Mouse (Mus musculus) lung, postnatal 4 days (tissue): ENCODE results near the gene Mogs.

Experiments used
- DNase-seq, 2 experiments: peaks; one replicate each; pipeline ENCODE4 v3.0.0; 2021

Mogs gene

DNA sequence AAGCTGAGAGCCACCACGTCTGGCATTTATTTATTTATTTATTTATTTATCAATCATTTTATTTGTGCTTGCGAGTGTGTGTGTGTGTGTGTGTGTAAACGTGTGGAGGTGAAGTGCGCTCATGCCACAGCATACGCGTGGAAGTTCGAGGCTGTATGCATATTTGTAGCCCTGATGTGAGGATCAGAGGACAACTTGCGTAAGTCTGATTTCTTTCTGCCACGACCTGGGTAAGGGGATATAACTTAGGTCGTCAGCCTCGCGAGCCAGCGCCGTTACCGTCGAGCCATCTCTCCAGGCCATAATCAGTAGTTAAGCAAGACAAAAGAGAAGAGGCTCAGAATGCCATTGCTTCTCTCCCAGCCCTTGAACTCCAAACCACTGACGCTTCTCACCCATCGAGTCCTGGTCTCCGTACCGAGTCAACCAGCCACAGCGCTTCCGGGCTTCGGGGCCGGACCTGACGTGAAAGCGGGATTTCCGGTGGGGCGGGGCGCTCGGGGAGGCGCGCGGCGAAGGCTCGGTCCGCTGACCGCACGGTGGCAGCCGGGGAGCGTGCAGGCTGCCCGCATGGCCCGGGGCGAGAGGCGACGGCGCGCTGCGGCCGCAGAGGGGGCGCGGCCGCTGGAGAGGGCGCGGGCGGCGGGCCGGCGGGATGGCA is at the start of gene Mogs:
Mogs (plus strand) TSS at position 486 of the 661 bp plus-strand sequence.
- peak; percentile 96 to 97 for DNase-seq

DNA sequence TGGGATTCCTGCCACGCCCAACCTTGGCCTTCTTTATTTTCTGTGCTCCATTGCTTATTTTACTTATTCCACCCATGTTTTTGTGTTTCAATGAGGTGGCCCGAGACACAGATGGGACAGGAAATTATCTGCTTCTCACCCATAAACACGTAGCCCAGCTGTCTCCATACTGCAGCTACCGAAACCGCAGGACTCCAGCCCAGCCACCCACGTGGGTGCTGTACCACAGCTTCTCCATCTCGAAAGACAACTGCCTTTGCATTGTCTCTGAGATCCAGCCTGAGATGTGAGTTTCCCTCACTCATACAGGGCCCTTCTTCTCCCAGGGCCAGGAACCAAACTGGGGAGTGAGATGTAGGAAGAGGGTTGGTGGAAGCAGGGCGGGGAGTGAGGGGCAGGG is 49.3 kb upstream of the Mogs start:
- DNase-seq = no peak

DNA sequence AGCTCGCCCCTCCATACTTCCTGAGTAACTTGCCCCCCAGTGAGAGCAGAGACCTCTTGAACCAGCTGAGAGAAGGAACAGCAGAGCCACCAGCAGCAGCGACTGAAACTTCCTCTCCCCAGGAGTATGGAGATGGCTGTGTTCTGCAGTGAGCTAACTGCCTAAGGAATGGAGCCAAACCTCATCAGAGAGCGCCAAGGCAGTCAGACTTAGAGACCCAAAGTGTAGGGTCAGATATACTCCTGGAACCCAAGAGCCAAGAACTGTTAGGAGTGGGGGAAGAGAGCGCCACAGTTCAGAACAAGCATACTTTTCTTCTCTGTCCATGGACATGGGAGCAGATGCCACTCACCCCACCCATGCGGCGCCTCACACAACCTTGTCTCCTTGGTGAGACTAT is 48.9 kb upstream of the Mogs start:
- no peak for DNase-seq

DNA sequence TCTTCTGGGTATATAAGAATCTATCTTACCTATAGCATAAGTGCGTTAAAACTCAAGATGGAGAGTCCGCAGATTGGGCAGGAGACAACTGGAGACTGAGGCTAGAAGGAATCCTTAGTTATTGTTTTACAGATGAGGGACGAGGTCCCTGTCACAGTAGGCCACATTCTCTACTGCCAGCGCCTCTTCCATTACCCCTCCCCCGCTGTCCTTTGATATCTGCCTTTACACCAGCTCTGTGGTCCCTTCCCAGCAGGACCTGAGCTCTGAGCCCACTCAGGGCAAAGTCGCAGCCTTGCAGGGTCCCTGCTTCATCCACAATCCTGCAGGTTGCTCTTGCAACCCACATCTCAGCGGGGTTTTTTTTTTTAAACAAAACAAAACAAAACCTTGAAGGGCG is 47.1 kb upstream of the Mogs start:
- DNase-seq = no peak

DNA sequence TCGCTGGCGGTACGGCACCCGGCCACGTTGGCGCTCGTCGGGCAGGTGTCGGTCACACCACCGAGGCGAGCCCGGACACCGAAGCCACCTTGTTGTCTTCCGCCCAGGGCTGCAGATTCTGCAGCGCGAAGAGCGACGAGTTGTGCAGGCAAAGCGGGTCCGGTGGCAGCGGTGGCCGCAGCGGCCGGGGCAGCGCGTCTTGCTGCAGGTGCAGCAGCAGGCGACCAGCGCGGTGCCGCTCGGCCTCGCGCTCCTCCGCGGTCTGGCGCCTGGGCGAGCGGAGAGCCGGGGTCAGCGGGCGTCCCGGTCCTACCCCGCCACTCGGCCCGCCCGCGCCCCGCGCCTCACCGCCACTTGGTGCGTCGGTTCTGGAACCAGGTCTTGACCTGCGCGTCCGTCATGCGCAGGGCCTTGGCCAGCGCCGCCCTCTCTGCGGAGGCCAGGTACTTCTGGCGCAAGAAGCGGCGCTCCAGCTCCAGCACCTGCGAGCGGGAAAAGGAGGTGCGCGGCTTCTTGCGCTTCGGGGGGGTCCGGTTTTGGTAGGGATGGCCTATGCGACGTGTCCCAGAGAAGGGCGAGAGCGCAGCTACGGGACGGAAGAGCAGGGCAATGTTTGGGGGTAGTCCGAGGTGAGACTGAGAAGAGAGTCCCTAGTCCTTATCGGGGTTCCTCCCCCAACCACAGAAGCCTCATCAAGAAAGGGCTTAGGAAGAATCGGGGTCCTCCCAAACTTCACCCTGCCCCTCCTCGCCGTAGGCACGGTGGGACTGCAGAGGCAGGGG is 46.4 kb upstream of the Mogs start:
- DNase-seq = peak in 1 of 2 experiments; percentile 17

DNA sequence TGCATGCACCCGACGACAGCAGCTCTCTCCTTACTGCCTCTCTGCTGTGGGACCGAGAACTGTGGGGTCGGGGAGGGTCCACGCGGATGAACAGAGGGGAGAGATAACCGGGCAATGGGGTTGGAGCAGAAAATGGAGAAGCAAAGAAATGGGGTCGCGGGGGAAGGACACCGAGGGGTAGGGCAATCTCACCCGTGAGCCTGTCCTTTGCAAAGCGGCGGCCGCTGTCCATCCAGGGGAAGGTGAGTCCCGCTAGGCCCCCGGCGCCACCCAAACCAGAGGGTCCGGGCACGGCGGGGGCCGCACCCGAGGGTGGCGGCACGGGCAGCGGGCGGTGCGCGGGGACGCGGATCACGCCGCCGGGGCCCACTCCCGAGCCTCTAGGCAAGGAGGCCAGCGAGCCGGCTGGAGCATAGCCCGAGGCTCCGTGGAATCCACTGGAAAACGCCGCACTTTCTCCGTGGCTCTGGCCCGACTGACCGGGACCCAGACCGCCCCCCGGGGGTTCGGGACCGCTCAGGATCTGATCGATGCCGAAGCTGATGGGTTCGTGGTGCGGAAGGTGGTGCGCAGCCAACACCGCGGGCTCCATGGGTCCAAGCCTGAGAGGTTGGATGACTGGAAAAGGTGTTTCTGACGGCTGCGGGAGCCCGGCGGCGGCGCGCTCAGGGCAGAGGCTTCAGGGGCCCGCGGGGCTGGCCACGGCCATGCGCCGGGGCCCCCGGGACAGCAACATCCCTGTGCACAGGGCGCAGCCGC is 45.6 kb upstream of the Mogs start:
- DNase-seq = peak in 1 of 2 experiments; percentile 24

DNA sequence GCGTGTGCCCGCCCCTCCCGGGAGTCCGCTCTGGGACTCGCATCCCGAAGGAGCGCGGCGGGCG is 45.2 kb upstream of the Mogs start, which contains the start of gene Tlx2:
Tlx2 (minus strand) TSS at position 47 of the 64 bp plus-strand sequence.
- no peak for DNase-seq

DNA sequence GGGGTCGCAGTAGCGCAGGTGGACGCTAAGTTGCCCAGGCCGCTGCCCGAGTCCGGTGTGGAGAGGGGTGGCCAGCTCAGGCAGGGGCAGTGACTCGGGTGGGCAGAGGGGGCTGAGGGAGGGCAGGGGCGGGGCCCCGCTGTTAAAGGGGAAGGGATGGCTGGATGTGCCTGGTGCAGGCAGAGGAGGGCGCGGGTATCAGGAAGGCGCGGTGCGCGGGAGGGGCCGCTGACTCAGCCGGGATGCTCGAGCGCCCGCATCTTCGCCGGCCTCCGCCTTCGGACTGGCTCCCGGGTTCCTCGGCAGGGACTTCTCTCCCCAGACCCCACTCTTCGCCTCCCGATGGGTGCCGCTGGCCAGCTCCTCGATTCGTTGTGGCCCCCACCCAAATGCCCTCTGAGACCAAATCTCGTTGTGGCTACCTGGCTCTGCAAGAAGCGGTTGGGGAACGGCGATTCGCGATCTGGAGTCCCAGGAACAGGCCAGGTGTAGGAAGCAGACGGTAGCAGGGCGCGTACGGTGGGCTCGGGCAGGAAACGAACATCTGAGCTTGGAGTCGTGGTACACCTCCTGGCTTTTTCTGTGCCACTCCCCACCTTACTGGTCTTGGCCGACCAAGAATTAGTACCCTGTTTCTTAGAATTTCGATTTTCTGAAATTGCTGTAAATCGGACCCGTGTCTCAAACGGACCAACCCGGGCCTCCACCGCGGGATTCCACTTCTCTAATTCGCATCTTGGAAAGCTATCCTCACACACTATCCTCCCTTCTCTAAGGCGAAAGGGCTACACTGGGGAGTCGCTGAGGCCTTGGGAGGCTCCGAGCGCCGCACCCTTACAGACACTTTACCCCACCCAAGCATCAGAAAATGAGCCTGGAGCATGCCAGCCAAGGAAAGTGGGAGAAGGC is 44.7 kb upstream of the Mogs start:
- peak in 1 of 2 experiments; percentile 60 for DNase-seq

DNA sequence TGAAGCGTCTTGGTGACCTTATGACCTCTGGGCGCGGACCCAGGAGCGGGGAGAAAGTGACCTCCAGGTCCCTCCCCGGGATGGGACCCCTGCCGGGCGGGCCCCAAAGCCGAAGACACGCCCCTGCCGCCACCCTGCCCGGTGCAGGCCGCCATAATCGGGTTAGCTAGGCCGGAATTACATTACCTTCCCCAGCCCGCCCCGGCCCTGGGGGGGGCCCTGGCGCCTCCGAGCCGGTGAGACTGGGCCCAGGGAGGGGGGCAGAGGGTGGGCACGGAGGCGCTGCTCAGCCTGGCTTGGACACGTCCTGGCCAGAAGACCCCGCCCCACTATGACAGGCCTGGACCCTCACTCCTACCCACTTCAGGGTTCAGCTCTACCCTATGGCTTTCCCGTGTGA is 44.1 kb upstream of the Mogs start:
- no peak for DNase-seq

DNA sequence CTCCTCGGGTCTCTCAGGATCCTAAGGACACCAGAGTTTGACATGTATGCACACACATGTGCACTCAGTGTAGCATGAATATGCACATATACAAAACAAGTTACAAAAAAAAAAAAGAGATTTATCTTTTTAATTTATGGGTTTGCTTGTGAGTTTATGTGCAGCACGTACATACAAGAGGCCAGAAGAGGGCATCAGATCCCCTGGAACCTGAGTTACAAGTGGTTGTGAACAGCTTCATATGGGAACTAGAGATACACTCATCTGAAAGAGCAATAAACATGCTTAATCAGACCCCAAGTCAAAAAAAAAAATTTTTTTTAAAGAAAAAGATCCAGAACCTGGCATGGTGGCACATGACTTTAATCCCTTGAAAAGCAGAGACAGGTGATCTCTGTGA is 40.3 kb upstream of the Mogs start:
- DNase-seq = no peak

DNA sequence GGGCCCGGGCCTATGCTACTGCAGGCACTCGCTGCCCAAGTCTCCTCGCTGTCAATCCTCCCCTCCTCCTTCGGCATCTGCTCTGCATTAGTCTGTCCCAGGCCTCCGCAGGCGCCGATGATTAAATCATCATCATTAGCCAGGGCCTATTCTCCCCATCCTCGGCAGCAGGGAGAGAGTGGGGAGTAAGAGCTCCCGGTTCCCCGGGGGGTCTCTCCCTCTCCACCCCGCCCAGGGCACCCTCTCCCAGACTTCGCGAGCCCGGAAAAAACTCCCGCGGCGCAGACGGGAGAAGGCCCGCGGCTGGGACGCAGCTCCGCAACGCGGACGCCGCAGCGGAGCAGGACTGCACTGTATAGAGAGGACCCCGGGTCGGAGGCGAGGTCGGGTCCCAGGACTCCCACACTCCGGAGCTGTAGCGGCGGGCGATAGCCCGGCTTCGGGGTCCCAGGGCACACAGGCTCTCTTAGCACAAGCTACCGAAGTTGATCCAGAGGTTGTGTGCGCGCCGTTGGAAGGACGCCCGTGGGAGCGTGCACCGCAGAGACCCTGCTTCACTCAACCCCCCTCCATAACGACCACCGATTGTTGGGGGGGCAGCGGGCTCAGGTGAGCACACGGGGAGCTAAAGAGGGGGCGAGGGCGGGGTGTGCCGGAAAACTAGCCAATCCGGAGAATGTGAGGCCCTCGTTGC is 37.5 kb upstream of the Mogs start, which contains the start of gene Pcgf1:
Pcgf1 (plus strand) TSS at position 240 of the 694 bp plus-strand sequence.
- DNase-seq = no peak

DNA sequence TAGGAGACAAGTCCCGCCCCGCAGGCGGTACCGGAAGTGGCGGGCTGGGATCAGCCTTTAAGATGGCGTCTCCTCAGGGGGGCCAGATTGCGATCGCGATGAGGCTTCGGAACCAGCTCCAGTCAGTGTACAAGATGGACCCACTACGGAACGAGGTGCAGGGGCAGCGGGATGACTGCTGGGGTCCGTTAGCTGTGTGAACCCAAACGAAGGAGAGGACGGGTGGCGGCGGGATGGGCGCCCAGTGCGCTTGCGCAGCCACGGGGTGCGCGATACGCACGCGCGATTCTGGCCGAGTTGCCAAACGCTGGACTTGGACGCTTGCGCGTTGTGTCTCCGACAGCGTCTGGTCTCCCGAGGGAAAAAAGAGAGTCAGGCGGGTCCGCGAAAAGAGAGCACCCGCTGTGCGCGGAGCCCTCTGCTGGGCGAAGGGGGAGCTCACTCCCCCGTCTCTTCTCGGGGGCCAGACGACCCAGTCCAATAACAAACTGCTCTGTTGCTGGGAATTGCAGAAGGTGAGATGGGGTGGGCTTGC is 36.9 kb upstream of the Mogs start:
- DNase-seq = peak; percentile 98 to 99

DNA sequence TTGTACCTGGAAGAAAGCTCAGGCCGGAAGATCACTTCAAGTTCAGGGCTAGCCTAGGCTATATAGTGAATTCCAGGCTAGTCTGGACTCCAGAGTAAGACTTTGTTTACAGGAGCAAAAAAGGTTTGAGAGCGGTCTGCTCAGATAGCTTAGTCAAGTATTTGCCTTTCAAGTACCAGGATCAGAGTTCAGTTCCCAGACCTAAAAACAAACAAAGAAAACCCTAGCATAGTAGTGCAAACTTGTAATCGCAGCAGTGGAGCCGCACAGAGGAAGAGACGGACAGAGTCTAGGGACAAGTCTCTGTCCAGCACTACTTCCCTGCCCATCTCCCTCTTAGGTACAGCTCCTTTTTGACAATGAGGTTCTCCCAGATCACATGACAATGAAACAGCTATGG is 35.1 kb upstream of the Mogs start:
- DNase-seq = no peak

DNA sequence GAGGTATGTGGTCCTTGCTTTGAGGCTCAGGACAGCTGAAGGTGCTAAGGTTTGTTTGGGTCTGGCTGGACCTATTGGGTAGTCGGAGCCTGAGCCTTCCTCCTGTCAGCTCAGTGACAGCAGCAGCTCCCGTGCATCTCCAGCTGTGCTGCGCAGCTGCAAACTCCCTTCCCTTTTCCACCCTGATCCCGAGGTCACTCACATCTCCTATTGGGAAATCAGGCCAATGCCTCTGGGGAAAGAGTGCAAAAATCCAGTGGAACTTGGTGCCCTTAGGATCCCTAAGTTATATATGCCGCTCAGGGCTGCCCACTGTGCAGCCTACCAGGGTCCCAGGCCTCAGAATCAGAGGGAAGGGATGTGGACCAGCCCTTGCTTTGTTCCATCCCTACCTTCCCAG is 31.8 kb upstream of the Mogs start:
- no peak for DNase-seq

DNA sequence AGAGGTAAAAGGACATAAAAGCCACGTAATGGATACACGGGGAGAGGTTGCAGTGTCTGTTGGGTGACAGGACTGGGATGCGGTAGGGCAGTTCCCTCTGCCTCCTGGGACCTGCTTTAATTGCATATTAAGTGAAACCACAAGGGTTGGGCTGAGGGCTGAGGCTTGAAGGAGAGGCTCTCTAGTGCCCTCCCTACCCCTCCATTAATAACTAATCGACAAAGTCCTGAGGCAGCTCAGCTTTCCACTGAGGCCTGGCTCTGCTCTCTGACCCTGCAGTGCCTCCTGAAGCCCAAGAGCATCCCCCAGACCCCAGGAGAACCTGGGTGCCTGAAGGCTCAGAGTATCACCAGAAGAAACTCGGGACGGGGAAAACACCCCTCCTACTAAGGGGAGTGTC is 30.8 kb upstream of the Mogs start:
- no peak for DNase-seq

DNA sequence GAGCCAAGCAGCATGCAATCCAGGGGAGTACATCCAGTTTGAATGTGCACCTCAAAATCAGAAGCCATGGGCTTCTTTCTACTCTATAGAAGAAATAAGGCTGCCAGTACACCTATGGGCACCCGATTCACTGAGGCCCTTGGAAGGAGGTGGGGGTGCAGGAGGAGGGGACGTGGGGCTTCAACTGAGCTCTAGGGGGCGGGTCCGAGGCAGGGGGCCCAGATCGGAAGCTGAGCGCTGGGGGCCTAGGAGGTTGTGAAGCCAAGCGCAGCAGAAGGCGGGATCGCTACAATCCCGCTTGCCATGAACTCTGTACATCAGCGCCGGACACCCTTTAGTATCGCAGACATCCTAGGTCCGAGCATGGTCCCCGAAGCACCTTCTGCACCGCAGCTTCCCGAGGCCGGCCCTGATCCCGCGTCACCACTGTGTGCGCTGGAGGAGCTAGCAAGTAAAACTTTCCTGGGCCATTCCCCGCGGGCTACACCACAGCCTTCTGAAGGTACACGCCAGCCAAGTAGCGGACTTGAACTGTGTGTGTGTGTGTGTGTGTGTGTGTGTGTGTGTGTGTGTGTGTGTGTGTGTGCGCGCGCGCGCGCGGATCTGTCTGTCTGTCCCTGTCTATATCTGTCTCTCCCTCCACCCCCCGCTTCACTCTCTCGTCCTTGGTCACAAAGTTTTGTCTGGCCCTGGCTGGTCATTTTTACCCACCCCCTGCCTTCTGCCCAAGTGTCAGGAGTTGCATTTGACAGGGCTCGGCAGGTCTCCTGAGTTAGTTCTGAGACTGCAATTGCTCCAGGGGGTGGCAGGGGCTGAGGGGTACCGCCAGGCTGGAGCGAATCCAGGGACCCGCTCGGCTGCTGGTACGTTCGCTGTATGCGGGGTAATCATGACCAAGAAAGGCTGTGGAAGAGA is 28.9 kb upstream of the Mogs start, which contains the start of gene Lbx2:
Lbx2 (plus strand) TSS at position 247 of the 915 bp plus-strand sequence.
- peak in 1 of 2 experiments; percentile 26 for DNase-seq

DNA sequence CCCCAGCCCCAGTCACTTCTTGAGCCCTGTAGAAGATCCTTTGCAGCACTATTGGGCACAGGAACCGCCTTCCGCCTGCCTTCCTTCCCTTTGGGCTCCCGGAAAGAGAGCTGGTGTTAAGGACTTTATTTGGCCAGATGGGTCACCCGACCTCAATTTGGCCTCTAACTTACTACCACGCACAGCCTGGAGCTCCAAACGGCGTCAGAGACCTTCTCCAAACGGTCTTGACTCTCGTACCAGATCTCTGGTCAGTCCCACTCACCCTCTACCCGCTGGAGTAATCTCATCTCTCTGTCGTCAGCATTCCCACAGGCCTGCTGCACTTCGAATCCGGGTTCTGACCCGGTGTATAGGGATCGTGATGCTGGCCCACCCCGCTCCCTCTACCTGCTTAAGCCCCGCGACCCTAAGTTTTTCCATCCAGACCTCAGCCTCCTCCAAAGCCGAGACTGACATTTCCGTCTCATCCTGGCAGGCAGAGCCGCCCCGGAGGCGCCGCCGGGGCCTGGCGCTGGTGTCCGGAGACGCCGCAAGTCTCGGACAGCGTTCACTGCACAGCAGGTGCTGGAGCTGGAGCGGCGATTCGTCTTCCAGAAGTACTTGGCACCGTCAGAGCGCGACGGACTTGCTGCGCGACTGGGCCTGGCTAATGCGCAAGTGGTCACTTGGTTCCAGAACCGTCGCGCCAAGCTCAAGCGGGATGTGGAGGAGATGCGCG is 27.9 kb upstream of the Mogs start:
- DNase-seq = peak; percentile 28 to 49

DNA sequence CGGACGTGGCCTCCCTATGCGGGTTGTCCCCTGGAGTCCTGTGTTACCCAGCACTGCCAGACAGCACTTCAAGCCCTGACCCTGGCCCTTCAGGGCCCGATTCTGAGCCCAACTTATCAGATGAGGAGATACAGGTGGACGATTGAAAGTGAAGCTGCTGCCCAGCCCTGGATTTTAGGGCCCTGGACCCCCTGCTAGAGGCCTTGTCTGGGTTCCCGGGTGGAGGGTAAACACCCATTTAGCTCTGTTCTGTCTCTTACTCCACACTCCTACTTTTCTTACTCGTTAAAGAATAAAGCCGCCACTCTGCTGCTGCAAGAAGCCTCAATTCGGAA is 27.4 kb upstream of the Mogs start:
- no peak for DNase-seq

DNA sequence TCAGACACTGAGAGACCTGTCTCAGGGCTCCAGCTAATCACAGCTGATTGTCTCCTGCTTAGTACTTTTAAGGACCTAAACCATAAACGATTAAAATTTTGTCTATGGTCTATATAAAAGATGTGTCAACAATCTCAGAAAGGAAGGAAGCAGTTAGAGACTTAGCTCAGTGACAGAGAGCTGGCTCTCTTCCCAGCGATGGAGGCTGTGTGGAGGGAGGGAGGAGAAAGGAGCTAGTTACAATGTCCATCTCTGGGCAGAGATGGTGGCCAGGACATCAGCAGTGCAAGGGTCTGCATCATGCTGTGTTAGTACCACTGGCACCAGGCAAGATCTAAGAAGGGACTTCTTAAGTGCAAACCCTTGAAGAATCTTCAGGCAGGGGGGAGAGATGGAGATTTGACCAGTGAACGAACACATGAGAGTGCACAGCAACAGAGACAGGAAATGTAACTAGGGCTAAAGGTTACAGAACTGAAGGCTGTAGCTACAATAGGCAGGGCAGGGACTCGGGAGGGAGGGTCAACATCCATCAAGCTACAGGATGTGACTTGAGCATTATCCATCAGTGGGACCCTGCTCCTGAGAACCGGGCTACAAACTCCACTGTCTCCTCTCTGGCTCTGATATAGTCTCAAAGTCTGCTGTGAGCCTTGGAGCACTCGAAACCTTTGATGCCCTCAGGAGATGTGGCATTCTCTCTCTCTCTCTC is 22.7 kb upstream of the Mogs start:
- DNase-seq = peak; percentile 55 to 56

DNA sequence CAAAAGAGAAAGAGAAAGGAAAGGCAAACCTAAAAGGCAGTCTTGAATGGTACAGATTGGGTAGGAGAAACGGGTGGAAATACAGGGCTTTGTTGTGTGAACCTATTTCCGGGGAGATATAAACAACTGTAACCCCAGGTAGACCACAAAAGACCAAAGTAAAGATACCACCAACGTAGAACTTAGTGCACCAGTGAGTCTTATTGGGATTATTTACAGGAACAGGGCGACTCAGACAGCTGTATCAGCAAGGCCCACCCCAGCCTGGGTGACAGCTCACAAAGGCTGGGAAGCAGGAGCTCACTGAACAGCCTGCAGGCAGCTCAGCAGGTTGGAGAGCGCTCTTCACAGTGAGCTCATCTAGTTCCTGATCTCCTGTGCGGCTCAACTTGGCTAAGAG is 19.3 kb upstream of the Mogs start:
- no peak for DNase-seq
